Mouse (Mus musculus): ENCODE measurements around the gene Pik3r1. TPM values are rescaled to one million over a fixed set of nuclear protein-coding genes. Genes with fewer than 3 reads are reported as not detected.

The Pik3r1 gene
- 13.7 and 14.4 TPM in 2 replicates for polyA plus RNA-seq (2012; ENCODE audit: low replicate concordance)

DNA sequence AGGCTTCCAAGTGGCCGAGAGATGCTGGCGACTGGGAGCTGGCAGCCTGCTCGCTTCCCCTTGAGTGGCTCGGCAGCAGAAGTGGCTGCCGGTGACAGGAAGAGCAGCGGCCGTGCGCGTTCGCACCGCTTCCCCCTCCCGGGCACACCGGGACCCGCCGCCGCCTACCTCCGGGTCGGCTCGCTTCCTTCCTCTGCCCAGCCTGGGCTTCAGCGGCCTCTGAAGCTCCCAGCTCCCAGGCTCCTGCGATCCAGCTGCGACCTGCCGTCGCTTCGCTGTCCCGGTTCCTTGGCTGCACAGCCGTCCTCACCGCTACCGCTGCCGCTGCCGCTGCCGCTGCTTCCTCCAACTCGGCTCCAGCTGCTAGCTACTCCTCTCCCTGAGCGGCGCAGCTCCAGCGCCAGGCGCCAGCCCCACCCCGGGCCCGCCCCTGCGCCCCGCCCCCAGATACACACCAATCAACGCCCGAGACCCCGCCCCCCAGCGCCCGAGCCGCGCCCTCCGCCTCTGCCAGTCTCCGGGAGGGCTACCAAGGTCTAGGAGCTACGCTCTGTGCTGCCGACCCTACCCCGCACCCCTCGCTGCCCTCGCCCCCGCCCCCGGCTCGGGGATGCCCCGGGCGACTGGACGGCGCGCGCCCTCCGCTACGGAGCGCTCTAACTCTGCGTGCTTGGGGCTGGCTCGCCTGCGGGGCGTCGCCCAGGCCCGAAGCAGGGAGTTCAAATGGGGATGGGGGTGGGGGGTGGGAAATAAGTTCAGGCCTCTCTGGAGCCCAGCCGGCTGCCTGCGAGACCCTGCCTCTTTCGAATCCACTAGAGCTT lies at the start of gene Pik3r1:
Gene Pik3r1, minus strand, starts transcription at position 409 of the 821 bp plus-strand sequence.

Measured in hematopoietic multipotent progenitor cell, adult 10-12 weeks (in vitro differentiated cells).